Mouse (Mus musculus) erythroblast, embryonic 14.5 days (primary cell): ENCODE results near the gene B3gnt2. TPM values are rescaled to one million over a fixed set of nuclear protein-coding genes. Genes with fewer than 3 reads are reported as not detected.

Source experiments
- H3K27me3 ChIP-seq: 2 replicates; pipeline ENCODE4 v1.6.1; 2012; ENCODE audit warnings: inconsistent platforms; ENCODE audit not compliant: control insufficient read depth
- H3K36me3 ChIP-seq: 2 replicates; pipeline ENCODE4 v1.6.1; 2012; ENCODE audit warnings: mild to moderate bottlenecking, inconsistent platforms; ENCODE audit not compliant: control insufficient read depth
- H3K4me1 ChIP-seq: 2 replicates; pipeline ENCODE4 v1.6.1; 2012; ENCODE audit warnings: inconsistent platforms; ENCODE audit not compliant: control insufficient read depth
- H3K4me3 ChIP-seq: replicated peaks from 2 replicates; pipeline ENCODE3; 2012; ENCODE audit warnings: moderate library complexity, mild to moderate bottlenecking, inconsistent platforms
- H3K9me3 ChIP-seq: 2 replicates; pipeline ENCODE4 v1.6.1; 2012; ENCODE audit warnings: low read length, inconsistent platforms, mixed read lengths; ENCODE audit not compliant: control insufficient read depth
- GATA1 ChIP-seq: IDR thresholded peaks from 2 replicates; pipeline ENCODE4 v1.6.1; 2012; ENCODE audit warnings: low read length, inconsistent platforms, mixed read lengths
- TAL1 ChIP-seq: IDR thresholded peaks from 3 replicates; pipeline ENCODE4 v1.6.1; 2012; ENCODE audit warnings: low read length, inconsistent platforms, mixed read lengths
- polyA plus RNA-seq: library from polyadenylated mRNA; stranded (reverse); fragments of >175 nt; gene quantifications from 2 replicates; pipeline ENCODE4 v1.2.3, GENCODE M21; 2012

Gene B3gnt2
- polyA plus RNA-seq, 1 experiment, result 0.07 TPM

DNA sequence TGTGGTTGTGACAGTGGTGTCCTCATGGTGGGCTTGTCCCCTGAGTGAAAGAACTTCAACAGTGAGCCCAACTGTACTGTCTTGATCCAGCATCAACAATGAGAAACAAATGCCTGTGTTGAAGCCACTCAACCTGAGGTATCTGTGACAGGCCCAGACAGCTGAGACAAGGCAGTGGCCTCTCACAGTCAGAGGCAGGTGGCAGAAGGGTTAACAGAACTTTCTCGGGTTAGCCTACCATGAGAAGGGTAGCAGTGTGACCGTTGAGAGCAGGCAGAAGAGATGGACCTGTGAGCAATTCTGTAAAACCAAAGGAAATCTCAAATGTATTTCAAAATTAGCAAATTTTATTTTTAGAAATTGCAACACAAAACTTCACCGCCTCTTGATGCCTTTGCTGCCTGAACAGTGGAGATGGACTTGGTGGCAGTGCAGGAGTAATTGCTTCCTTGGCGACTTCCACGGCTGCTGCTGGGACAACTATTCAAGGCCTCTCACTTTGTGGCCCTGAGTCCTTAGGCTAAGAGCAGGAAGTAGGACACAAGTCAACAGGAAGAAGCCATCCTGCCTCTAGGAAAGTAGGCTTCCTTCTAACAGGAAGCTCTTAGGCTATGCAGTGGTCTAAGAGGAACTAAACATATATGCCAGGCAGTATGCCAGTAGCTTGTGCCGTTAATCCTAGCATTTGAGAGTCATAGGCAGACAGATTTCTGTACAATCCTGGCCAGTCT lies 80.8 kb downstream of the B3gnt2 start:
- no peak for TF ChIP-seq TAL1
- TF ChIP-seq GATA1, result no peak
- Histone ChIP-seq H3K4me3 (no peak overlapping the region), H3K27me3 (no peaks in the 10 kb centered on the region), H3K4me1 (peaks cover 5% of the 10 kb centered on the region), H3K36me3 (no peaks in the 10 kb centered on the region), H3K9me3 (no peaks in the 10 kb centered on the region)

DNA sequence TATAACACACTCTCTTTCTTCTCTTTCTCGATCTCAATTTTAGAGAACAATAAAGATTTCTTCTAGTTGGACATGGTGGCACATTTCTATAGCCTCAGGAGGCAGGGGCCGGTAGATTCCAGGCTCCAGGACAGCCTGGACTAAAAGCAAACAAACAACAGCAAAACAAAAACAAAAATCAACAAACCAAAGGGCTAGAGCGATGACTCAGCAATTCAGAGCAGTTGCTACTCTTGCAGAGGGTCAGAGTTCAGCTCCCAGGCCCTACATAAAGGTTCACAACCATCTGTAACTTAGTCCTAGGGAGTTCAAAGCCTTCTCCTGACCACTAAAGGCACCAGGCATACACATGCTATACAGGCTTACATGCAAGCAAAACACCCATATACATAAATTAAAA lies 82.2 kb downstream of the B3gnt2 start:
- no peaks in the 10 kb centered on the region for H3K36me3 ChIP-seq
- TF ChIP-seq TAL1, result no peak
- TF ChIP-seq GATA1, result no peak
- peaks cover 5% of the 10 kb centered on the region for H3K4me1 ChIP-seq
- no peak overlapping the region for H3K4me3 ChIP-seq
- H3K27me3 ChIP-seq, result no peaks in the 10 kb centered on the region
- no peaks in the 10 kb centered on the region for H3K9me3 ChIP-seq

DNA sequence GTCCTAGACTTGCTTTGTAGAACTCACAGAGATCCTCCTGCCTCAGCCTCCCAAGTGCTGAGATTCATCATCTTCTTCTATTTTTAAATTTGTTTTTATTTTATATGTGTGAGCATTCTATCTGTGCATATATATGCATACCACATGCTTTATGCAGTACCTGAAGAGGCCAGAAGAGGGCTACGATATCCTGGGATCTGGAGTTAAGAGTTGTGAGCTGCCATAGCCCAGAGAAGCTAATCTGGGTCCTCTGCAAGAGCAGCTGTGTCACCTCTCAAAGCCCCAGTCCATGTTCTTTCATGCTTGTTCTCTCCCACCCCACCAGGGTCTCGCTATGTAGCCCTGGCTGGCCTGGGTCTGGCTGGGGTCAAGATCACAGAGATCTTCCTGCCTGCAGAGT lies 83.2 kb downstream of the B3gnt2 start:
- TF ChIP-seq TAL1 (no peak), GATA1 (no peak)
- H3K4me1 ChIP-seq, result peaks cover 2% of the 10 kb centered on the region; the same call in 1 of the 2 replicates
- H3K36me3 ChIP-seq, result no peaks in the 10 kb centered on the region
- no peaks in the 10 kb centered on the region for H3K9me3 ChIP-seq
- no peaks in the 10 kb centered on the region for H3K27me3 ChIP-seq
- H3K4me3 ChIP-seq, result no peak overlapping the region

GRCm38 (mm10) chr11:22774821-22775220 lies 85.9 kb downstream of the B3gnt2 start:
- no peaks in the 10 kb centered on the region for H3K36me3 ChIP-seq
- H3K4me3 ChIP-seq, result no peak overlapping the region
- TF ChIP-seq TAL1, result no peak
- no peak for TF ChIP-seq GATA1
- H3K27me3 ChIP-seq, result no peaks in the 10 kb centered on the region
- peaks cover 2% of the 10 kb centered on the region; the same call in 1 of the 2 replicates for H3K4me1 ChIP-seq
- H3K9me3 ChIP-seq, result no peaks in the 10 kb centered on the region

DNA sequence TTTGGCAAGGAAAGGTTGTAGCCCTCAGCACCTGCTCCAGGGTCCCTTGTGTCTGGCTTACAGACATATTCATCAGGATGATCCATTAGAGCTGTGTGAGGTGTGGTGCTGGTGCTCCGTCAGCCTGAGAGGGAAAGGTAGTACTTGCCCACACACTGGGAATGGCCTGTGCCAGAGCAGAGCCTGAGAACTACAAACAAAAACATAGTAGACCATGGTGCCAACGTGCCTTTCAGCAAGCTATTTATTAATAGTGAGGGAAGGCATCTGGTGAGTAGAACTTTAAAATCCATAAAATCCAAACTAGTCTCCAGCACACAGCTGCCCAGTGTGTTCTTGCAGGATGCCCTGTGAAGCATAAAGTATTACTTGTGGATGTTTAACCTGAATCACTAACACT lies 94.5 kb downstream of the B3gnt2 start:
- Histone ChIP-seq H3K9me3 (no peaks in the 10 kb centered on the region), H3K4me1 (no peaks in the 10 kb centered on the region; the same call in 1 of the 2 replicates), H3K36me3 (no peaks in the 10 kb centered on the region), H3K4me3 (no peak overlapping the region), H3K27me3 (no peaks in the 10 kb centered on the region)
- no peak for TF ChIP-seq GATA1
- no peak for TF ChIP-seq TAL1

DNA sequence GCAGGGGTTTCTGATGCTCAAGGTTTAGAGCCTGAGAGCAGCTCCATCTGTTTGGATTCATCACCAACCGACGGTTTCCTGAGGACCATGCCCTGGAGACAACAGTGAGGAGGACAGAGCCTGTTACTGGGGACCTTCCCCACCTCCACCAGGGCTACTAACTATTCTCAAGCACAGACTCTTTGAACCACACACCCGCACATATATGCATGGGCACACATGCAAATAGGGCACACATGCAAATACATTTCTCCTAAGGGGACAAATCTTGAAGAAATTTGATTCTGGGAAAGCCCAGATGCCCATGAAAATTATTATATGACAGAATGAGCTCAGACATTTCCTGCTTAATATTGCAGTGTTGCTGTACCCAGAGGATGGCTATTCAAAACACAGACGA lies 95.3 kb downstream of the B3gnt2 start:
- no peaks in the 10 kb centered on the region for H3K9me3 ChIP-seq
- no peak overlapping the region for H3K4me3 ChIP-seq
- H3K4me1 ChIP-seq, result no peaks in the 10 kb centered on the region; the same call in 1 of the 2 replicates
- no peaks in the 10 kb centered on the region for H3K27me3 ChIP-seq
- no peaks in the 10 kb centered on the region for H3K36me3 ChIP-seq
- TF ChIP-seq GATA1, result no peak
- no peak for TF ChIP-seq TAL1

GRCm38 (mm10) chr11:22763556-22764295 lies 97.0 kb downstream of the B3gnt2 start:
- no peak overlapping the region for H3K4me3 ChIP-seq
- no peaks in the 10 kb centered on the region; the same call in 1 of the 2 replicates for H3K4me1 ChIP-seq
- no peaks in the 10 kb centered on the region for H3K27me3 ChIP-seq
- H3K36me3 ChIP-seq, result no peaks in the 10 kb centered on the region
- no peak for TF ChIP-seq TAL1
- no peak for TF ChIP-seq GATA1
- no peaks in the 10 kb centered on the region for H3K9me3 ChIP-seq

- H3K4me1 ChIP-seq, result no peaks in the 10 kb centered on the region; the same call in 1 of the 2 replicates
- TF ChIP-seq GATA1 (no peak), TAL1 (no peak)
- H3K27me3 ChIP-seq, result no peaks in the 10 kb centered on the region
- no peak overlapping the region for H3K4me3 ChIP-seq
- no peaks in the 10 kb centered on the region for H3K36me3 ChIP-seq
- H3K9me3 ChIP-seq, result no peaks in the 10 kb centered on the region
Measured at GRCm38 (mm10) chr11:22763055-22763454, 97.7 kb downstream of the B3gnt2 start.

GRCm38 (mm10) chr11:22762236-22762927 lies 98.4 kb downstream of the B3gnt2 start:
- Histone ChIP-seq H3K9me3 (no peaks in the 10 kb centered on the region), H3K4me3 (no peak overlapping the region), H3K27me3 (no peaks in the 10 kb centered on the region), H3K36me3 (no peaks in the 10 kb centered on the region), H3K4me1 (no peaks in the 10 kb centered on the region; the same call in 1 of the 2 replicates)
- TF ChIP-seq TAL1 (no peak), GATA1 (no peak)
